Mouse (Mus musculus) heart, postnatal 14 days (tissue): ENCODE data around the gene Plekhg6. TPM values are rescaled to one million over a fixed set of nuclear protein-coding genes. Genes with fewer than 3 reads are reported as not detected.

Source experiments
- DNase-seq, 2 experiments: peaks; one replicate each; pipeline ENCODE4 v3.0.0; 2021 to 2022
- intact Hi-C: fragments of 180-260 bp; cut with DNase I; formaldehyde crosslinking; loops from one replicate; pipeline ENCODE4 v1.15.1; 2025
- total RNA-seq, 2 experiments: library from RNA; stranded (reverse); gene quantifications; 2 replicates each; pipeline ENCODE4 v1.2.3; 2021

The Plekhg6 gene
- total RNA-seq, 2 experiments from 2014 or later, result not detected

DNA sequence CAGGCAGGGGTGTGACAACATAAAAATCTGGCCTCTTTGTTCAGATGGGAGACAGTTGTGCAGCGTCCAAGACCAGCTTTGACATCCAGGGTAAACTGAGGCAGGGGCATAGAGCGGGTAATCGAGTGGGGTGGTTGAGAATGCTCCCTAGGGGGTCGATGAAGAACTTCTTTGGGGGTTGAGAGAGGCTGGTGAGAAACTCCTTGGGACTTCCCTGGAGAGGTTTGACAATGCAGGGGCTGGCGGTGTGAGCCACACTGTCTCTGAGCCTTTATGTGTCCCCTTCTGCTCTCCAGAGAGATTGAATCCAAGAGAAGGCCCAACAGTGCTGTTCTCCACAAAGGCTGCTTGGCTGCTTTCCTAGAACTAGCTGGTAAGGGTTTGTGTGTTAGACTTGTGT, 9.3 kb upstream of the Plekhg6 start:
- DNase-seq, result no peak
- intact Hi-C loops, result no loop called here

DNA sequence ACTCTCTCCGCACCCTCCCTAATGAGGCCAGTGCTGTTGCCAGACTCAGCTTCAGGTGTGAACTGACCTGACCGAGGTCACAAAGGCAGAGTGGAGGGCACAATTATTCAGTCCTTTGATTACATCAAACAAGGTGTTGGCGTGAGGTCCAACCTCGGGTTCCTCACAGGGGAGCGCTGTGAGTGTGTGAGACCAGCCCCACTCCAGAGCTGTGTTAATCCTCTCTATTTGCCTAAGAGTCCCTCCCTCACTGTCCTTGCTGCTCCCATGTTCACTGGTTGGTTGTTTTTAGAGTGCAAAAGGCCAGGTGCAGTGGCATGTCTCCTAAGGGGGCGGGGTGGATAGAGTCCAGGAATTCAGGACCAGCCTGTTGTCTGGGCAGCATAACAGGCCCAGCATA, 5.5 kb upstream of the Plekhg6 start:
- no peak for DNase-seq
- intact Hi-C loops, result no loop called here

DNA sequence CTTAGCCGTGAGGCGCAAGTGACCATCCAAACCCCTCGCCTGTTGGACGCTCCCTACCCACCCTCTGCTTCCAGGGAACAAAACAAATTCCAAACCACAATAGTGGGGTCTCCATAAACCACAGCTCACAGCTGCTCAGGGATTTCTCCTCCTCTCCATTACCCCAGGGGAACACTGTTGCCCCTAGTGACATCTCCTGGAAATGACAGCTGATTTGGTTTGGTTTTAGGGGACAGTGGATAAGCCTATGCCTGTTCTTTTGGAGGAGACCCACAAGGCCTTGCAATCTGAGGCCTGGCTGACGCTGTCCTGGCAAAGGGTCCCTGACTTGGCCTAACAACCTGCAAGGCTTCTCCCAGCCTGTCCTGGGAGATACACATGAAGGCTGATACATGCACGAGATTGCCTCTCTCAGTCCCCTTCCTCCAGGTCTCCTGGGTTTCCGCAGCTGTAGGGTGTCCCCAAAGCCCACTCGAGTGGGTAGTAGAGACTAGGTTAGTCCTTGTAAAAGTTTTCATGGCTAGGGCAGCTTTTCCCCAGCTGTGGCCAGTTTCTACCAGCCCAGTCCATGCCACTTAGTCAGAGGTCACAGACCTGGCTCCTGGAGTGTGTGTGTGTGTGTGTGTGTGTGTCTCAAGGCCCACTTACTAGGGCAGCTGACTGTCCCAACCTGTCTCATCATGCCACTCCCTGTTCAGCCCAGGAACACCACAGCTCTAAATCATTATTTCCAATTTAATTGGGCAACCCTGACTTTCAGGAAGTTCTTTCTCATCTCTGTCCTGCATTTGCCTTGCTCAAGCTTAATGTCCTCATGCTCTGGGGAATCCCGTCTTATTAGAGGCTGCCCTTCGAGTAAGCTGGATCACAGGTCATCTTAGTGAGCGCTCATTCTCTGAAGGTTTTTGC, 4.7 kb upstream of the Plekhg6 start:
- intact Hi-C loops, result no loop called here
- no peak for DNase-seq

DNA sequence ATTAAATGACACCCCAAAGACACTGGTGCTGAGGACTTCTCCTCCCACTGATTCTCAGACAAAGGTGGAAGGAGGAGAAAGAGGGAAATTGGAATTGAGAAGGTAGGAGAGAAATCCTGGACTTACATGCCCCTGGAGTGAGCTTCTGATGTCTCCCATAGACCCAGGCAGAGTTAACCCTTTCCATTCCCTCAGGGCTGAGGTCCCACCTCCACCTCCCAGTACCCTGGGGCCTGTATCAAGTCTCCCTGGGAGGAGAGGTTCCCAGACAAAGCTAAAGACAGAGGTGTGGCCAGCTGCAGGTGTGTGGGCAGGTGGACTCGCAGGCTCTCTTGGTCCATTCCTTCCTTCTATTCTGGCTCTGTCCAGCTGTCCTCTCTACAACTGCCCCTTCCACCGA, 1.4 kb upstream of the Plekhg6 start:
- no peak for DNase-seq
- intact Hi-C loops, result no loop called here

DNA sequence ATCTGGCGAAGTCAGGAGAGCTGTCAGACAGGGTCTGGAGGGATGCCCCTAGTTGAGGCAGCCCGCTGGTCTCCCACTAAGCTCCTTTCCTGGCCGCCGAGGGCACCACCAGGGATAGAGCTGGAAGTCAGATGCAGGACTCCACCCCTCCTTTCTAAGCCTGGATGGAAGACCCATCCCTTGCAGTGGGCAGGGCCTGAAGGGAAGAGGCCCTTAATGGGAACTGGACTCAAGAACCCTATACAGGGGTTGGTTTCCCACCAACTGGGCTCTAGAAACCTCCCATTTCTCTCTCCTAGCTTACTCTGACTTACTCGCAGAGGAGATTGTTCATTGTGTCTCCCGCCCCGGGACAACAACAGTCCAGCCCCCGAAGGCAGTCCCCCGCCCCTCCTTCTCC, 812 bp downstream of the Plekhg6 start:
- intact Hi-C loops, result no loop called here
- DNase-seq, result no peak

DNA sequence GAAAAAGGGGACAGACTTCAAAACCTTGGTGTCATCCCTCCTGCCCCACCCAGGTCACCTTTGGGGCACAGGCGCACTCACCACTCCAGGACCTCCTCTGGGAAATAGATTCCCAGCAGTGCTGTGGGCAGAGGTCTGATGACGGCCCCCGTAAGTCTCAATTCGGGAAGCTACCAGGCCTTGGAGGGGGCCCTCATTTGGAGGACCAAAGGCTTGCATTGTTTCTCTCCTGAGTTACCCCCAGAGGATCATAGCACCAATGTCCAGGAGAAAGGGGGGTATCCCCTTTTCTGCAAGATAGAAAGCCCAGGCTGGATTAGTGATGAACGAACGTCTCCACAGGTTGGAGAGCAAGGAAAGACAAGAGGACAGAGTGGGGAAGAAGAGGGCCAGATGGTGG, 2.0 kb downstream of the Plekhg6 start:
- intact Hi-C loops, result no loop called here
- no peak for DNase-seq

DNA sequence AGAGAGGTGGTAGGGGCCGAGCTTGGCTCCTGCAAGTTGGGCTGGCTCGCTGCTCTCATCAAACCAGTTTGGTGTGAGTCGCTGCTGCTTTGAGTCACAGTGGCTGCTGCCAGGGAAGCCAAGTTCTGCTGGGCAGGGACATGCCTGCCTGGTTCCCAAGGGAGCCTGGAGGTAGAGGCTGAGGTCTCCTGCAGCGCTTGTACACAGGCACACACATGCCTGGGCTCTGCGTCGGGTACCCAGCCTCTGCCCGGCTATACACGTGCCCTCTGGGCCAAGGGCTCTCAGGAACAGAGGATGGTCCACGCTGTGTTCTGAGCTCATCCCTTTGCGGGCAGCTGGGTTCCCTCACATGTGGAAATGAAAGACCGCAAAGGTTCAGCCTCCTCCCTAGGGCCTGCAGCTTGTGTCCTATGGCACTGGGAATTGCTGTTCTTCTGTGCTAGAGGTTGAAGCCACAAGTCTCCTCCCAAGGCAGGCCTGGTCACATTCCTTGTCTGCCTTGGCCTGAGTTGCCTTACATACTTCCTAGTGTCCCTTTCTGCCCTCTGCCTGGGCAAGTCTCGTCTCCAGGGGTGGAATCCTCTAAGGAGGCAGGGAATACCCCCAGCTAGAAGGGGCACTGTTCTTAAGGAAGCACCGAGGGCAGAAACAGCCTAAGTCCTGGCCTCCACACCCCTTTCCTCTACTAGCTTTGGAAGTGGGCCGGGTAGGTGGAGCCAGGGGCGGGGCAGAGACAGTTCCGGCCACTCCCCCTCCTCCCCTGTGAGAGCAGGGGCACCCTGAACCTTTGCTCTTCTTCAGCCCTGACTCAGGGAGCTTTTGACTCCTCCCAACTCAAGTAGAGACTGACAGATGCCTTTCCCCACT, 2.8 kb downstream of the Plekhg6 start:
- peak; percentile 54 to 73 for DNase-seq
- intact Hi-C loops, result no loop called here

DNA sequence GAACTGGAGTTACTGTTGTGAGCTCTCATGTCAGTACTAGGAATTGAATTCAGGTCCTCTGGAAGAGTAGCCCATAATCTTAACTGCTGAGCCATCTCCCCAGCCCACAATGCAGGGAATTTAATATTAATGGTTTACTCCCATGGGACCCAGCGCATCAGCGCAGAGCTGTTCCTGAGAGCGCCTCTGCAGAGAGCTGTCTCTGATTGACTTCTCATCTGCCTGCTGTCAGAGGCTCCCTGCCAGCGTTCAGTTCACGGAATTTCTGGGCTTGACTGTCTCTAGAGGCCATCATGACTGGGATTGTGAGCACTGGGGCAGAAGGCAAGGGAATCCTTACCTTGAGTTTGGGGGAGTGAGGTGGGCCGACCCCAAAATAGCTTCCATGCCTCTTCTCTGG, 3.6 kb downstream of the Plekhg6 start:
- intact Hi-C loops, result no loop called here
- DNase-seq, result no peak

DNA sequence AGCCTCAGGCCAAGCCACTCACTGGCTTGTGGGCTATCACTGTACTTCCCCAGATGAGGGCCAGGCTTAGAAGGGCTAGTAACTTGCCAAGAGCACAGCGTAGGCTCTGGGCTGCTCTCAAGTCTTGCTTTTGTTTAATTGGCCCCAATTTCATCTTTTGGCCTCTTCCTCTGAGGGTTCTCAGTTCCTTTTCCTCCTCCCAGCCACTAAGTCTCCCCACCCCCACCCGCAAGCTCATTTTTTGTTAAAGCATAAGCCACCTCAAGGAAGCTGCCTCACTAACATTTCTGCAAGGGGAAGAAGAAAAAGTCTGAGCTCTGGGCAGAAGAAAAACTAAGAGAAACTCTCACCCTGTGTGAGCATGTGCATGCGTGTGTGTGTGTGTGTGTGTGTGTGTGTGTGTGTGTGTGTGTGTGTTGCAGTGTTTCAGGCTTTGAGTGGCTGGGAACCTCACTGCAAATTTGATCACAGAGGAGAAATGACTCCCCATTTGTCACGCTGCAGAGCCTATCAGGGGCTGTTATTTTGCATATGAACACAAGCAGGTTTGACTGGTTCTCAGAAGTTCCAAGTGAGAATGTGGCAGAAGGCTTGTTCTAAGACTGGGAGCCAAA, 12.7 kb downstream of the Plekhg6 start:
- intact Hi-C loops, result loop anchor here (1.0 kb wide), 1 partner anchor 93 kb away; no protein-coding TSS in a partner anchor
- no peak for DNase-seq

DNA sequence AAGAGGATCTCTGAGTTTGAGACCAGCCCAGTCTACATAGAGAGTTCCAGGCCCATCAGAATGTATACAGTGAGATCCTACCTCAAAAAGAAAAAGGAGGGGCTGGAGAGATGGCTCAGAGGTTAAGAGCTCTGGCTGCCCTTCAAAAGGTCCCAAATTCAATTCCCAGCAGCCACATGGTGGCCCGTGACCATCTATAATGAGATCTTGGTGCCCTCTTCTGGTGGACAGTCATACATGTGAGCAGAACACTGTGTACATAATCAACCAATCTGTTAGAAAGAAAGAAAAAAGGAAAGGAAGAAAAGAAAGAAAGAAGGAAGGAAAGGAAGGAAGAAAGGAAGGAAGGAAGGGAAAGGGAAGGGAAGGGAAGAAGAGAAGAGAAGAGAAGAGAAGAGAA, 14.5 kb downstream of the Plekhg6 start:
- DNase-seq, result no peak

DNA sequence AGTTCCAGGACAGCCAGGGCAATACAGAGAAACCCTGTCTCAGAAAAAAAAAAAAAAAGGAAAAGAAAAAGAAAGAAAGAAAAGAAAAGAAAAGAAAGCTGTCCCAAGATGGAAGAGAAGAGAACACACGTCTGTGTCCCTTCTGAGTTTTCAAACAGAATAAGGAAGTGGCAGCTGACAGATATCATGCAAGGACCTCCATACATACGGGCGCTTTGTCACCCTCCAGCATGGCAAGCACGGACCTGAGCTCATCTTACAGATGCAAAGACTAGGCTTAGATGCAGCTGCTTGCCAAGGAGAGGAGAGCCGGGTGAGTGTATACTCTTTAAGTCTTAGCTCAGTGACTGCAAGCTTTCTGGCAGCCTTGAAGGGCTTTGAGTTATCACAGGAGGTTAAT, 15.1 kb downstream of the Plekhg6 start:
- intact Hi-C loops, result no loop called here

More for the DNA sequence above, 14.5 kb downstream of the Plekhg6 start:
- intact Hi-C loops, result no loop called here

DNA sequence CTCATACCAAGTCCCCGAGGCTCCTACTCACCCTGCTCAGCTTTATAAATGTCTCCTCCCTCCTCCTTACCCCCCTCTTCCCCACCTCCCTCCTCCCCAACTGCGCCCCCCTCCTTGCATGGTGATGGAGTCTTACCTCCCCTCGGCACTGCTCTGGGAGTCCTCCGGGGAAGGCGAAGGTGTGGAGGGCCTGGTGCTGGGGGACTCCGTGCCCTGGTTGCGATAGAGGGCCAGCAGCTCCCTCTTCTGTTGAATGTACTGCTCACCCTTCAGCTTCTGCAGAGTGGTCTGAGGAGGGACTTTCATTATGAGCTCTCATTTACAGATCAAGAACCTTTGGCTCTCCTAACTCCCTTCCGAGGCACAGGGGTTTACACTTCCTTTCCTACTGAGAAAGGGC, 16.1 kb downstream of the Plekhg6 start:
- DNase-seq, result no peak
- intact Hi-C loops, result loop anchor here (5.0 kb wide), 1 partner anchor 147 kb away; the partner anchor contains the start of gene Vamp1

More for the DNA sequence above, 15.1 kb downstream of the Plekhg6 start:
- DNase-seq, result no peak

DNA sequence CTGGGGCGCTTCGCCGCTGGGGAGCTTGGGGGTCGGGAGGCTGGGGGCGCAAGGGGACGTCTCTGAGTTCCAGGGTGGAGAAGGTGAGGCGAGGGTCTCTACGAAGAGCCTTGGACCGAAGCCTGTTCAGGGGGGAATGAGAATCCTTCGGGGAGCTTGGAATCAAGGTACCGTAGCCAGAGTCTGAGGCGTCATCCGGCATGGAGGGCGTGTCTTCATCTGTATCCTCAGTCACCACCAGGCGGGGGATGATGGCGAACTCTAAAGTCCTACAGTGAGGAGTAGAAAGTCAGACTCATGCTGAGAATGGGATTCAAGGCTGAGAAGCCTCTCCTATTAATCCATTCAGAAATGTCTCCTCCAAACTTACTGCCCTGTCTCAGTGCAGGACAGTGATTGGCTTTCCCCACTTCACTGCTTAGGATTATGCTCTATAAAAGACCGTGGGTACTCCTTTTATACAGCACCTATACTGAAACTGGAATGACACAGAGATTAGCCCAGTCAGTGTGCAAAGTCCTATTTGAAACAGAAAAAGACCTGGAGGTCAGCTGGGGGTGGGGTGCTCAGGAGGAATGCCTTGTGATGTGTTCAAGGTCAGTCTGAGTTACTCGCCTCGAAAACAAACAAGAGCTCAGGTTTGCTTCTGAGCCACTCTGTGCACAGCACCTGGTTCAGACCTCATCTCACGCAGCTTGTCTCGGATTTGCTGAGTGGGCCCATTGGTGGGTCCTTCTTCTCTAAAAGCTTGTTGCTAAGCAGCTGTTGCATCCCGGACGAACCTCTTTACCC, 16.9 kb downstream of the Plekhg6 start:
- intact Hi-C loops, result loop anchor here (2.0 to 5.0 kb wide), 2 partner anchors 33 to 146 kb away; partner anchors contain the start of gene Vamp1
- no peak for DNase-seq

DNA sequence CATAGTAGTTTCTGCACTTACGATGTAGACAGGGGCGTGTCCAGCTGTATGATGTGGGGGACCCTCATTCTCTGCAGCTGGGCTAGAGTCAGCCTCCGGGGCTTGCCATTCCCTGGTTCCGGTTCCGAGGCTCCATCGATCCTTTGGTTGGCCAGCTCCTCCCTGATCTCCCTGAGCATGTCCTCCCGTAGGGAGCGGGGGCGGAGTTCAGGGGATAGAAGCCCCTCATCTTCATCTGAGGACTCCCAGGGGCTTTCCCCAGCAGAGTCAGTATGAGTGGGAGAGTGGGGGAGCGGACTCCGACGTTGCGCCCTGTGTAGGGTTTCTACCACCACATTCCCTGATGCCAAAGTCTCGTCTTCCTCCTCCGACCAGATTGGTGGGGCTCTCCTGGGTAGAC, 17.6 kb downstream of the Plekhg6 start:
- intact Hi-C loops, result loop anchor here (2.0 to 5.0 kb wide), 2 partner anchors 32 to 146 kb away; partner anchors contain the start of gene Vamp1

DNA sequence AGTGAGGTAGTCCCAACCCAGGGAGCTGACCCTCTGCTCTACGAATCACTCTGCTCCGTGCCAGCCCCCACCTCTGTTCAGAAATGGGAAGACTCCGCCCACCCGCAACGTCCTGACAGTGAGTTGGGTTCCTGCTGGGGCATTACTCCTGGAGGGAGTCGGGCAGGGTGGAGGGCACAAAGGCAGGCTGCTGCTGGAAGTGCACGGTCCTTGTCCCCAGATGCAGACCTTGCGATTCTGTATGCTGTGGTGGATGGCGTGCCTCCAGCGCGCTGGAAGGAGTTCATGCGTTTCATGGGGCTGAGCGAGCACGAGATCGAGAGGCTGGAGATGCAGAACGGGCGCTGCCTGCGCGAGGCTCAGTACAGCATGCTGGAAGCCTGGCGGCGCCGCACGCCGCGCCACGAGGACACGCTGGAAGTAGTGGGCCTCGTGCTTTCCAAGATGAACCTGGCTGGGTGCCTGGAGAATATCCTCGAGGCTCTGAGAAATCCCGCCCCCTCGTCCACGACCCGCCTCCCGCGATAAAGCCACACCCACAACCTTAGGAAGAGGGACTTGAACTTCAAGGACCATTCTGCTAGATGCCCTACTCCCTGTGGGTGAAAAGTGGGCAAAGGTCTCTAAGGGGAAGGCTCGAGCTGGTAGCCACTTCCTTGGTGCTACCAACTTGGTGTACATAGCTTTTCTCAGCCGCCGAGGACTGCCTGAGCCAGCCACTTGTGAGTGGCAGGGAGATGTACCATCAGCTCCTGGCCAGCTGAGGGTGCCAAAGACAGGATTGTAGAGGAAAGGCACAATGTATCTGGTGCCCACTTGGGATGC, 18.9 kb downstream of the Plekhg6 start:
- intact Hi-C loops, result loop anchor here (2.0 to 5.0 kb wide), 2 partner anchors 31 to 144 kb away; partner anchors contain the start of gene Vamp1

More for the DNA sequence above, 17.6 kb downstream of the Plekhg6 start:
- DNase-seq, result no peak

DNA sequence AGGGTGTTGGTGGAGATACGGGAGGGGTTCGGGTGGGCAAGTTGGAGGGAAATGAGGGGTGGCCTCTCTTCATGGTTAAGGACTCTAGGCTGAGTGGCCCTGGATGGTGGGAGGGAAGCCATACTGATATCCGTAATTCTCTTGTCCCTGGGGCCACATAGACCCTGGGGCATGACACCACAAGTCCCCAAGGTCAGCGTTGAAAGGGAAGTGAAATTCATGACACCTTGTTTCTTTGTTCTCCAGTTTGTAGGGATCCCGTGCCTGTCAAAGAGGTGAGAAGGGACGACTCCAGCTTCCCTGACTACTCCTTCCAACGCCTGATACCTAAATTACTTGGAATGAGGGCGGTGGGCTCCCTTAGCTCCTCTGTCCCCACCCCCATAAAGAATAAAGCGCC, 19.7 kb downstream of the Plekhg6 start:
- no peak for DNase-seq
- intact Hi-C loops, result loop anchor here (5.0 kb wide), 1 partner anchor 144 kb away; the partner anchor contains the start of gene Vamp1

More for the DNA sequence above, 18.9 kb downstream of the Plekhg6 start:
- DNase-seq, result peak; percentile 50 to 56

DNA sequence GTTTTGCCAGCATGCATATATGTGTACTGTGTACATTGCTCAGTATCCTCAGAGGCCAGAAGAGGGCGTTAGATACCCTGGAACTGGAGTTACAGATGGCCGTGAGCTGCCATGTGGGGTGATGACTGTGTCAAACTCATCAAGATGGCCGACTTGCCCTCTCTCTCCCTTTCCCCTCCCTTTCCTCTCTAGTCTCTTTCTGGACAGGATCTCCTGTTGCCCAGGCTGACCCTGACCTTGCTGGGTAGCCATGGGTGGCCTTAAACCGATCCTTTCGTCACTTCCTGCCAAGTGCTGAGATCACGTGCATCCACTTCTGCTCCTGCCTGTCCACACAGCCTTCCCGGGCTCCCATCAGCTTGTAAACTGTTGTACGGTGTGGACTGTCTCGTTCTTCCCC, 20.6 kb downstream of the Plekhg6 start:
- DNase-seq, result no peak
- intact Hi-C loops, result loop anchor here (5.0 kb wide), 1 partner anchor 143 kb away; the partner anchor contains the start of gene Vamp1

DNA sequence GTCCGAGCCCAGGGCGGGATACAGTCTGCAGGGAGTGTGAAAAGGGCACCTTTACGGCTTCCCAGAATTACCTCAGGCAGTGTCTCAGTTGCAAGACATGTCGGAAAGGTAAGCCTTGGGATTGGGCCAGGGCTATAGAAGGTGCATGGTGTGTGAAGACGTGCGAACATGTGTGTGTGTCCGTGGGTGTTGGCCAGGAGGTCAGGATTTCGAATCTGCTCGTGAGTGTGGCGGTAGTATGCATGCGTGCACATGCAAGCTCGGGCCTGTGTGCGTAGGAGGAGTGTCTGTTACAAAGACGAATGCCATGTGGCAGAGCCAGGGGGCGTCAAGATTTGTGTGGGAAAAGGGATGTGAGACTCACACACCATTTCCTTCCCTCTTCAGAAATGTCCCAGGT, 23.3 kb downstream of the Plekhg6 start:
- no peak for DNase-seq
- intact Hi-C loops, result no loop called here

DNA sequence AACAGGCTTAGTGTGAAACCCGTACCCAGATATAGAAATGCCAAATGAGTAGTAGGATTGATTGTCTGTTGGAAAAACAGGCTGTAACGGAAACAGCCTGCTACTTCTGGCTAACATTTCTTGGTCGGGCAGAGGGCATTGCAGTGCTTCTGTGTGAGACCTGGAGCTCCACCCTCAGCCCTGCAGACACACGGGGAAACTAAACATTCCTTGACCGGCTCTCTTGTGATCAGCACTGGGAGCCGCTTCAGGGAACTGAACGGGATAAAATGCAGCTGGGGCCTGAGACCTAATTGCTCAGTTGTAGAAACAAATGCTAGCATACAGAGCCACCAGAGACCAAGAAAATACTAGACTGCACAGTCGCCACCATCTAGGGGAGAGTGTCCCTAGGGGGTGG, 24.3 kb downstream of the Plekhg6 start:
- no peak for DNase-seq
- intact Hi-C loops, result no loop called here
